Mouse (Mus musculus): ENCODE results near the gene Znrd1. TPM values are rescaled to one million over a fixed set of nuclear protein-coding genes. Genes with fewer than 3 reads are reported as not detected.

Znrd1 gene
- total and polyA plus RNA-seq, 3 experiments, result 26.4 to 38.2 TPM; not detected in 1

DNA sequence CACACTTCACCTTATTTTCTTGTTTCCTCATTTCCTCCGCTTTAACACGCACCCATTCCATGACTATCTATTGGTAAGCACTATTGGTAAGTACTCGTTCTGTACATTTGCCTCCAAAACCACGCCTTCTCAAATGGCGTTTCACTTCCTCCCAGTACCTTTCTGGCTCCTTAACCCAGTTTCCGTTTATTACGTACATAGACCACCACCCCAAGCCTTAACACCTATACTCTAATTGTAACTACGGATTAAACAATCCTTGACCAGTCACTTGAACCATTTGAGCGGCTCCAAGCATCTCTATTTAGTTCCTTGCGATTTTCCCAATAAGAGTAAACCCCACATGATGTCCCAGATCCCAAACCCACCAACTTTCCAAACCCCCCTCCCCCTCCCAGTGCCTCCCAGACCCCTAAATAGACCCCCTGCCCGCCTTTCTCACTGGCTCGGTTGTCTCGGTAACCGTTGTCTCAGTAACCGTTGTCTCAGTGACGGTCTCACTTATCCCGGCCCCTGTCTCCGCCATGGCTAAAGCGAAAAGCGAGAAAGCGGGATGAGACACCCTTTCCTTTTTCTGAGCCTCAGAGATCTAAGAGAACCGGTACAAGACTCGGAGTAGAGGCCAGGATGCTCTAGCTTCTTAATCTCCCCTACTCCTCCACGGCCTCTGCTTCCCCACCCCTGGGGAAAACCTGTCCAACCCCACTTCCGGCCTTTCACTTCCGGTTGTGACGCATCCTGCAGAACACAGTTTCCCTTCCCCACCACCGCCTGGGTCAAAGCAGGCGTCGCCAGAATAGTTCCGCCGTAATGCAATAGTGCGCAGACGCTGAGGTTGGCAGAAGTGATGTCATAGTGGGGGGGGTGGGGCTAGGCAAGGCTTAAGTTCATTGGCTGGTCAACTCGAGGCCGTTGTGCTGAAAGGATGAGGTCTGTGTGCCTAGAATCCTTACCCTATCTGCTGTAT, 7.1 kb downstream of the Znrd1 start, which contains the start of gene Ppp1r11:
Gene Ppp1r11 (minus strand): TSS at position 761 of the 967 bp plus-strand sequence.
- Histone ChIP-seq H3K9me3 (replicated peaks; ENCODE audit: insufficient read depth, low read length) (no peaks in the 10 kb centered on the region), H3K4me3 (ENCODE audit: control insufficient read depth in 1 of 2, insufficient read depth in 1 of 2, low read depth in 2 of 2, low read length in 2 of 2) (peak within 1 kb of the TSS; percentile 77 to 87), H3K9ac (ENCODE audit: control insufficient read depth, low read depth, low read length, poor library complexity, severe bottlenecking) (peak within 1 kb of the TSS; percentile 76), H3K27me3 (ENCODE audit: control insufficient read depth in 1 of 2, insufficient read depth in 2 of 2, low read length in 2 of 2) (no peaks in the 10 kb centered on the region), H3K79me2 (ENCODE audit: control insufficient read depth, insufficient read depth, low read length, poor library complexity) (peaks cover 15% of the 10 kb centered on the region), H3K36me3 (ENCODE audit: control insufficient read depth in 1 of 2, insufficient read depth in 2 of 2, low read length in 2 of 2) (peaks cover 0 to 9% of the 10 kb centered on the region in 2 experiments; a peak in 2 of 4 replicates), H3K4me1 (ENCODE audit: control insufficient read depth in 1 of 2, insufficient read depth in 2 of 2, low read length in 2 of 2) (no peaks in the 10 kb centered on the region), H3K27ac (ENCODE audit: control insufficient read depth, low read depth, low read length) (peak within 1 kb of the TSS; percentile 40)
- DNase-seq (ENCODE audit: low read depth, low spot score), result peak; percentile 99
- TF ChIP-seq MXI1 (IDR thresholded peaks at IDR 0.05; ENCODE audit: low read depth, low read length) (no peak; the same call in 1 of the 2 replicates), UBTF (IDR thresholded peaks at IDR 0.05; ENCODE audit: borderline replicate concordance, insufficient read depth, low read depth, low read length) (no peak), CHD2 (IDR thresholded peaks at IDR 0.05; ENCODE audit: low read length) (no peak), POLR2AphosphoS5 (IDR thresholded peaks at IDR 0.05; ENCODE audit: borderline replicate concordance, low read depth, low read length) (no peak), SMC3 (IDR thresholded peaks at IDR 0.05; ENCODE audit: low read depth, low read length) (no peak), TCF12 (IDR thresholded peaks at IDR 0.05; ENCODE audit: low read depth, low read length) (peak; percentile 47), TAL1 (IDR thresholded peaks at IDR 0.05; ENCODE audit: low read length) (no peak), KAT2A (conservative IDR thresholded peaks at IDR 0.05; ENCODE audit: low read depth, low read length) (peak; percentile 60; the same call in 1 of the 2 replicates), ZKSCAN1 (IDR thresholded peaks at IDR 0.05; ENCODE audit: low read depth, low read length) (no peak), POLR2AphosphoS2 (IDR thresholded peaks at IDR 0.05; ENCODE audit: low read length) (peak; percentile 78; the same call in 1 of the 2 replicates), MAX (IDR thresholded peaks at IDR 0.05; ENCODE audit: low read length) (peak; percentile 78), RAD21 (IDR thresholded peaks at IDR 0.05; ENCODE audit: low read depth, low read length) (no peak), MYB (IDR thresholded peaks at IDR 0.05; ENCODE audit: low read depth, low read length) (peak; percentile 60; the same call in 1 of the 2 replicates), E2F4 (IDR thresholded peaks at IDR 0.05; ENCODE audit: borderline replicate concordance, low read depth, low read length) (no peak), ZC3H11A (IDR thresholded peaks at IDR 0.05; ENCODE audit: low read depth, low read length) (no peak), ETS1 (IDR thresholded peaks at IDR 0.05; ENCODE audit: low read depth, low read length) (peak; percentile 77), GABPA (IDR thresholded peaks at IDR 0.05; ENCODE audit: low read depth, low read length) (no peak), BHLHE40 (IDR thresholded peaks at IDR 0.05; ENCODE audit: borderline replicate concordance, low read depth, low read length) (no peak), ZNF384 (IDR thresholded peaks at IDR 0.05; ENCODE audit: low read depth, low read length) (no peak), USF2 (IDR thresholded peaks at IDR 0.05; ENCODE audit: borderline replicate concordance in 1 of 2, insufficient read depth in 1 of 2, low read depth in 1 of 2, low read length in 2 of 2) (no peak), JUND (IDR thresholded peaks at IDR 0.05; ENCODE audit: low read depth, low read length) (no peak), HCFC1 (IDR thresholded peaks at IDR 0.05; ENCODE audit: low read depth, low read length) (peak; percentile 95), USF1 (IDR thresholded peaks at IDR 0.05; ENCODE audit: low read depth, low read length) (no peak), ELF1 (IDR thresholded peaks at IDR 0.05; ENCODE audit: low read depth, low read length) (peak; percentile 96), NELFE (IDR thresholded peaks at IDR 0.05; ENCODE audit: low read depth, low read length) (peak; percentile 73), MEF2A (IDR thresholded peaks at IDR 0.05; ENCODE audit: extremely low read depth, insufficient replicate concordance, low read depth, low read length, poor library complexity, severe bottlenecking) (no peak), SIN3A (IDR thresholded peaks at IDR 0.05; ENCODE audit: low read length) (peak; percentile 87), EP300 (IDR thresholded peaks at IDR 0.05; ENCODE audit: low read depth in 1 of 2, low read length in 2 of 2) (peak in 1 of 2 experiments; percentile 42; a peak in 1 of 4 replicates), ZMIZ1 (IDR thresholded peaks at IDR 0.05; ENCODE audit: low read depth, low read length) (no peak), CHD1 (IDR thresholded peaks at IDR 0.05; ENCODE audit: low read depth, low read length) (no peak), TBP (IDR thresholded peaks at IDR 0.05; ENCODE audit: low read depth, low read length) (peak; percentile 78; the same call in 1 of the 2 replicates), MAFK (IDR thresholded peaks at IDR 0.05; ENCODE audit: borderline replicate concordance, low read depth, low read length) (no peak), RCOR1 (IDR thresholded peaks at IDR 0.05; ENCODE audit: low read depth, low read length) (peak; percentile 19), MAZ (IDR thresholded peaks at IDR 0.05; ENCODE audit: low read depth, low read length) (peak; percentile 72; the same call in 1 of the 2 replicates)
